Mouse (Mus musculus): Measurements from ENCODE around the gene Rps6kb2. TPM values are rescaled to one million over a fixed set of nuclear protein-coding genes. Genes with fewer than 3 reads are reported as not detected.
"Not testable (repeated sequence)": the region's sequence is repeated elsewhere in the genome, so short reads cannot be mapped to it uniquely, and the experiment has no call there.

Gene Rps6kb2
- total RNA-seq, 2 experiments from 2014 or later = 27.6 to 37.5 TPM

DNA sequence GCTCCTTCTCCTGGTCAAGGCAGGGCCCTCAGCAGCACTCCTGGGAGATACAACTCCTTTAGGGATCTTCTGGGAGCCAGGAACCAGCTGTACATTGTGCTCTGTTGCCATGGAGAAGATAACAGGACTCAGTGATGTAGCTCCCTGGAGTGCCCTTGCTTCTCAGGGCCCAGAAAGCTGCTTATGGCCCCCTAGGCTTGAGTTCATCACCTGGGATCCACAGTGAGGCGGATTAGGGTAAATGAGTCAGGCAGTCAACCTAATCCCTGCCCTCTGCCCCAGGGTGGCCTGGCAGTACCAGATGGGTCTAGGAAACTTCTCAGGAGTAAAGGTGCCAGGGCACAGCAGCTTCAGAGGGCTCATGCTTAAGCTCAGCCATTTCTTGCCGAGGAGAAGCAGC, 23.7 kb downstream of the Rps6kb2 start, which contains the start of gene Gpr152:
TSS of gene Gpr152 (plus strand) at position 342 of the 400 bp plus-strand sequence.
- no peak for DNase-seq

DNA sequence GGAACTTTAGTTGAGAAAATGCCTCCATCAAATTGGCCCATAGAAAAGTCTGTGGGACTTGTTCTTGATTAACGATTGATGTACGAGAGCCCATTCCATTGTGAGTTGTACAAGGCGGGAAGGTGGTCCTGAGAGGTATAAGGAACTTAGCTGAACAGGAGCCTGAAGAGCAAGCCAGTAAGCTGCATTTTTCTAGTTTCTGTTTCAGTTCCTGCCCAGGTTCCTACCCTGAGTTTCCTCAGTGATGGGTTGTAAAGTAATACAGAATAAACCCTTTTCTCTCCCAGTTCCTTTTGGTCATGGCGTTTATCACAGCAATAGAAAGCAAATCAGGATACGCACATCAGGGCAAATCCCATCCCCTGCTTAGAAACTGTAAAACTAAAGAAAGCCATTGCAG, 25.2 kb downstream of the Rps6kb2 start:
- no peak for DNase-seq

DNA sequence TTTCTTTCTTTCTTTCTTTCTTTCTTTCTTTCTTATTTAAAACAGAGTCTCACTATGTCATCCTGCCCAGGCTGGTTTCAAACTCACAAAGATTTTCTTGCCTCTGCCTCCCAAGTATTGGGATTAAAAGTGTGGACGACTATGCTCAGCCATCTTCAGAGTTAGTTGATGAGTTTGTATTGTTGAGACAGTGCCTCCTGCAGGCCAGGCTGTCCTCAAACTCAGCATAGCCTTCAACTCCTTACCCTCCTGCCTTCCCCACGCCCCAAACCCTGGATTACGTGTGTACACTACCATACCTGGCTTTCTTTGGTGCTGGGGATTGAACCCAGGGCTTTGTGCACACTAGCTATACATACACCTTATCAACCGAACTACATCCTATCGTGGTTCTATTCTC, 26.7 kb downstream of the Rps6kb2 start:
- DNase-seq = no peak

DNA sequence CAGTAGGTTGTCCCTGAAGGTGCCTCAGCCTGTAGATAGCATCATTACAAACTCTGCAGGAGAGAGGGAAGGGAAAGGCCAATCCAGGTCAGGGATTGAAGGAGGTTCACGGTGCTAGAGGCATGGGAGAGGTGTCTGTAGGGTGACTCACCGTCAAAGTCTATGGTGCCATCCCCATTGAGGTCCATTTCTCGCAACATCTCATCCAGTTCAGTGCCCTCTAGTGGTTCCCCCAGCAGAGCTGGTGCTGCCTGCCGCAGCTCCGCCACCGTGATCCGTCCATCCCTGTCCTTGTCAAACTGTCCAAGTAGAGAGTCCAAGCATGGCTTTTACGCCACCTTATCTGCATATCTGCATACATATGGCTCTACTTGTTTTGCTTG, 27.2 kb downstream of the Rps6kb2 start:
- peak in 1 of 2 experiments; percentile 38 for DNase-seq

- not testable (repeated sequence) for DNase-seq
These were observed 27.8 kb downstream of the Rps6kb2 start for GRCm38 (mm10) chr19:4135229-4135962.

GRCm38 (mm10) chr19:4134354-4134753, 28.8 kb downstream of the Rps6kb2 start:
- no peak for DNase-seq

DNA sequence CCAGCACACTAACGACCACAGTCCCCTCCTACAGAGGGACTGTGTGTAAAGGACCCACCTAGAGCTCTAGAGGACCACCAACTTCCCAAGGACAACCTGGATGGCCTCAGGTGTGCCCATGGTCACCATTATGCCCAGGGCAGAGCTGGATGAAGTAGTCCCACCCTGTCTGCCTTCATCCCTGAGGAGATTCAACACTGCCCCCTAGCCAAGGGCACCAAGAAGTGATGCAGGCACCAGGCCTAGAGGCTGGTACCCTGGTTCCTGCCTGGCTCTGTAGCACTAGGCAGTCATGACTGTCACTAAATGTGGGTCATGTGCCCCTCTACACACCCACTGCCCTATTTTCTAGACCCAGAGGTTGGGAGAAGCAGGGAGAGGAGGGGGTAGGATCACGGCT, 31.4 kb downstream of the Rps6kb2 start:
- DNase-seq = no peak

DNA sequence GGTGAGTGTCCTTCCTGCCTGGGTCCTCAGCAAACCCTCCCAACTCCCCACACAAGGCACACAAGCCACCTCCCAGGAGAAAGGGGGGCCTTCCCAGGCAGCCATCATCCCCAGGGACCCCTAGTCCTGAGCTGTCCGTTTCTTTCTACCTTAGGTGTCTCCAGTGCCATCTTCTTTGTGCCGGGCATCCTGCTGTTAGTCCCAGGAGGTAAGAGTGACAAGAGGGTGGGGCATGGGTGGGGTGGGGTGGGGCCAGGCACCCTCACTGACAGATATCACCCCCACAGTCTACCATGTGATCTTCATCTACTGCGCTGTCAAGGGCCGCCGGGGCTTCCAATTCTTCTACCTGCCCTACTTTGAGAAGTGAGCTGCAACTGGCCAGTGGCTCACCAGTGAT, 32.1 kb downstream of the Rps6kb2 start:
- no peak for DNase-seq

DNA sequence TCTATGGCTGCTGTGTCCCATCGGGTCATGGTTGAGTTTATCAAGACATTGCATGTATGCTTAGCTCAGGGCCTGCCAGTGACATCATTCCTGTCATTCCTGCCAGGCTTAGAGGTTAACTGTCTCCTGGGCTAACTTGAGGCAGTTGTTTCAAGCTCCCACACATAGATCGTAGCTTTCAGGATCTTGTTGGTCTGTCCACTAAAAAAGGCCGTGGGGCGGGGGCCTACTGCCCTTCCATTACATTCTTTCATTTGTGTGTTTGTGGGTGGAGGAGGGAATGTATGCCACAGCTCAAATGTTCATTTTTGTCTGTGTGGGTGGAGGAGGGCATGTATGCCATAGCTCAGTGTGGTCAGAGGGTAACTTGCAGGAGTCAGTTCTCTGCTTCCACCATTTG, 33.0 kb downstream of the Rps6kb2 start:
- DNase-seq = no peak

DNA sequence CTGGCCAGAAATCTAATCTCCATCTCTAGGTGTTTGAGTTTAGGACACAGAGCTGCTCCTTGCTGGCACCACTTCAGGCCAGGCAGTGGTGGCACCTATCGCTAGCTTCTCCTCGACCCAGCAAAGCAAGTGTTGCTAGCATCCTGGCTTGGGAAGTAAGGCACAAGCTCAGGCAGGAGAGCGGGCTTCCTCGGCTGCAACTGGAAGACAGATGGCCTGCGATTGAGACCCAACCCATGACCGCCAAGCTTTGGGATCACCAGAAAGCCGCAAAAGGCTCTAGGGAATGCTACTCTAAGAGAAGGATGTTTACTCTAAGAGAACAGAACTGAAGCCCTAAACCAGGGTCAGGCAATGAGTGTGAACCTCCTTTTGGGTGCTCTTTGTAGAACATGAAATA, 33.7 kb downstream of the Rps6kb2 start:
- no peak for DNase-seq

GRCm38 (mm10) chr19:4126759-4127495, 36.2 kb downstream of the Rps6kb2 start:
- no peak for DNase-seq

- peak; percentile 99 to 100 for DNase-seq
These were observed 37.1 kb downstream of the Rps6kb2 start, which contains the start of gene Aip for GRCm38 (mm10) chr19:4125741-4126696. Aip (minus strand) TSS chr19:4125858.

GRCm38 (mm10) chr19:4125268-4125667, 37.9 kb downstream of the Rps6kb2 start:
- not testable (repeated sequence) for DNase-seq

- DNase-seq = no peak
These were observed 38.7 kb downstream of the Rps6kb2 start for GRCm38 (mm10) chr19:4124432-4124831.

GRCm38 (mm10) chr19:4122411-4123370, 40.5 kb downstream of the Rps6kb2 start:
- no peak for DNase-seq

DNA sequence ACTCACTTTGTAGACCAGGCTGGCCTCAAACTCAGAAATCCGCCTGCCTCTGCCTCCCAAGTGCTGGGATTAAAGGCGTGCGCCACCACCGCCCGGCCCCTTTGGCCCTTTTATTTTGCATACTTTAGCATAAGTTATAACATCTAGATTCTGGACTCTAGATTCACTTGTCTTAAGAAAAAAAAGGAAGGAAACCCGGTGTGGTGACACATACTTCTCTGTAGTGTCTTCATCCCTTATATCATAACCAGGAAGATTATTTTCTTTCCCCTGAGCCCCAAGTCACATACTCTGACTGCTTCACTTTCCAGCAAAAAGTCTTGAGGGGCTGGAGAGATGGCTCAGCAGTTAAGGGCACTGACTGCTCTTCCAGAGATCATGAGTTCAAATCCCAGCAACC, 41.3 kb downstream of the Rps6kb2 start:
- not testable (repeated sequence) for DNase-seq

GRCm38 (mm10) chr19:4121097-4121805, 41.9 kb downstream of the Rps6kb2 start:
- DNase-seq = peak; percentile 97 to 98

- DNase-seq = no peak
These were observed 42.7 kb downstream of the Rps6kb2 start for GRCm38 (mm10) chr19:4120496-4120895.

GRCm38 (mm10) chr19:4119716-4120487, 43.3 kb downstream of the Rps6kb2 start:
- no peak for DNase-seq

DNA sequence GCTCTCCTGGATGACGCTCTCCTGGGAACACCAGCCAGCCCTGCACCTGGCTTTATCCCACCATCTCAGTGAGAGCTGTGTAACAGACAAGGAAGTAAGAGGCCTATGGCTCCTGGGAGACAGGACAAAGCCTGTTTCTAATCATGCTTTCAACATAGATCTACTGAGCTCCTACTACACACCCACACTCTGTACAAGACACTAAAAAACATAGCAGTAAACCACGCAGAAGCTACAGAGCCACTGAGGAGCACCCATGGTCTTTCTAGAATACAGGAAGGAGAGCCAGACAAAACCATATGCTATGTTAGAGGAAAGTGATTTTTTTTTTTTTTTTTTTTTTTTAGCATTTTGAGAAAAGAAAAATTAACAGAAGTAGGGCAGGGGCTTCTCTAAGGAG, 44.8 kb downstream of the Rps6kb2 start:
- no peak for DNase-seq
